Mouse (Mus musculus) ES-Bruce4 (cell line): ENCODE results near the gene Tmem220.
A peak's percentile ranks its signal among the peaks of the same experiment; 100 is the strongest.

ENCODE experiments used
- CTCF ChIP-seq: IDR thresholded peaks from one replicate; pipeline ENCODE4 v1.8.1; 2011; ENCODE audit warnings: low read depth, low read length
- EP300 ChIP-seq: IDR thresholded peaks from 2 replicates; pipeline ENCODE4 v1.6.1; 2011; ENCODE audit warnings: low read depth, low read length; ENCODE audit not compliant: insufficient read depth
- POLR2A ChIP-seq: IDR thresholded peaks from one replicate; pipeline ENCODE4 v1.8.1; 2011; ENCODE audit warnings: low read length; ENCODE audit not compliant: insufficient read depth

DNA sequence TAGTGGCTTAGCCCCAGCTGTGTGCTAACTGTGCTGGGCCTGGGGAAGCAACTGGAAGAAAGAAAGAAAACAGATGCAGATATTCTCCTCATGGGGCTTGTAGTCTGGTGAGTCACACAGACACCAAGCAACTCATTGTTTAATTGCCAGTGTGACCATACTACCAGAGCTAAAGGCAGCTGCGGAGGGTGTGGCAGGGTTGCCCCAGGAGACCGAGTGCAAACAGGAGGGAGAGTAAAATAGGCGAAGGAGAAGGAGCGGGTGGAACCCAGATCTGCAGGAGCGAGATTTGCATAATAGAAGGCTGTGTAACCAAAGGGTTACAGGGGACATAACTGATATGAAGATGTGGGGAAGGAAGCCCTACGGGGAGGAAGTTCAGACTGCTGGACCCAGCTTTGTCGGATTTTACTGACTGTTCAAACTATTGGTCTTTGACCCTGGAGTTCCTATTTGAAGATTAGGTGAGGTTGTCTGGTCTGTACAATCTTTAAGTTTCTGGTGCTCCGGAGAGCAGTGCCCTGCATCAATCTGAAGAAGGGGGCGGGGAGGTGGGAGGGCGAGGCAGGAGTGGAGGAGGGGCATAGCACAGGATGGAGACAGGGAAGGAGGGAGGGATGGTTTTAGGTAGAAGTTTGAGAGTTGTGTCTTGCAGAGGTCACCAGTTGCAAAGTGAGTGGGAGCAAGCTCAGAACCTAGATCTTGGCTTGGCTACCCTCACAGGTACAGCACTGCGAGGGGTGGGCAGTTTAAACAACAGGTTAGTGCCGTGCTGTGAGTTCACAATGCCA lies 7.0 kb upstream of the Tmem220 start:
- TF ChIP-seq CTCF, result no peak
- no peak for TF ChIP-seq POLR2A
- TF ChIP-seq EP300, result peak; percentile 96
